Mouse (Mus musculus): ENCODE data around the gene Ghsr.

DNA sequence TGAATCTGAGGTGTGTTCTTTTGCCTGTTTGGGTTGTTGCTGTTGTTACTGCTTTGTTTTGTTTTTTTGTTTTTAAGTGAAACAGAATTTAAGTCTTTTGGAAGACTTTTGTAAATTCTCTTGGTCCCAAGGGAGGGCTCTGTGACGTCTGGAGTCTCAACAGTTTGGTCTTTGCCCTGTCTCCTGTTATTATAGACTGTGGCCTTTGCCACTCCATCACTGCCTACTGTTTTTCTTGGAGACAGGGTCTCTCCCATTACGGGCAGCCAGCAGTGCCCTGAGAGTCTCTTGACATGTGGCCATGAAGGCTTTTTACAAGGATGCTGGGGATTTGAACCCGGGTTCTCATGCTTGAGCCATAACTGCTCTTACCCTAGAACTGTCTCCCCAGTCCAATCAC lies 32.3 kb upstream of the Ghsr start:
- TF ChIP-seq MYOD1 (IDR thresholded peaks at IDR 0.05; ENCODE audit: control insufficient read depth in 1 of 3, insufficient read length in 2 of 3, low read depth in 2 of 3) (no peak), POLR2A (IDR thresholded peaks at IDR 0.05; ENCODE audit: insufficient read length, low read depth) (no peak), POLR2AphosphoS2 (IDR thresholded peaks at IDR 0.05; ENCODE audit: insufficient read length, low read depth) (no peak), TCF3 (IDR thresholded peaks at IDR 0.05; ENCODE audit: insufficient read length, low read depth) (no peak), USF1 (IDR thresholded peaks at IDR 0.05; ENCODE audit: low read depth) (no peak), E2F4 (IDR thresholded peaks at IDR 0.05; ENCODE audit: insufficient read depth) (no peak), SRF (IDR thresholded peaks at IDR 0.05; ENCODE audit: control insufficient read depth, insufficient read length, low read depth) (no peak), TCF12 (IDR thresholded peaks at IDR 0.05; ENCODE audit: insufficient read depth, poor library complexity, severe bottlenecking) (no peak), MAX (IDR thresholded peaks at IDR 0.05; ENCODE audit: low read depth) (no peak), CEBPB (IDR thresholded peaks at IDR 0.05; ENCODE audit: insufficient read depth, poor library complexity, severe bottlenecking) (no peak)
